8 mouse cellular contexts compared by ENCODE assay signal in genomic region chr11:115766356-115766943, GRCm38 (mm10). TPM values are rescaled to one million over a fixed set of nuclear protein-coding genes. Genes with fewer than 3 reads are reported as not detected.
DNase-seq lines count a peak whose midpoint lies in the region; ATAC-seq and TF ChIP-seq lines count a peak whose summit lies in the region.

No protein-coding gene starts in this region.

- peak overlapping the region; percentile 63 for H3K27ac ChIP-seq in embryonic fibroblast, embryonic 13.5 days (ENCODE audit: insufficient read depth, low read length)
- H3K27ac ChIP-seq in hindbrain, embryonic 13.5 days = peak overlapping the region; percentile 92
- H3K27ac ChIP-seq in liver, embryonic 11.5 days (ENCODE audit: low read depth, low read length) = peak overlapping the region; percentile 82; the same call in 1 of the 2 replicates
- H3K27ac ChIP-seq in neural tube, embryonic 12.5 days = no peak overlapping the region; the same call in 1 of the 2 replicates

- no peaks in the 10 kb centered on the region for H3K27me3 ChIP-seq in hindbrain, embryonic 13.5 days
- H3K27me3 ChIP-seq in liver, embryonic 11.5 days (replicated peaks; ENCODE audit: control insufficient read depth, insufficient read depth, low read length) = no peaks in the 10 kb centered on the region
- no peaks in the 10 kb centered on the region for H3K27me3 ChIP-seq in neural tube, embryonic 12.5 days (replicated peaks)

- WGBS in hindbrain, embryonic 13.5 days = 38% methylated on average over 13 of the region's 13 CpGs
- WGBS in liver, embryonic 11.5 days = 50% methylated on average over 13 of the region's 13 CpGs
- WGBS in neural tube, embryonic 12.5 days = 41% methylated on average over 13 of the region's 13 CpGs

- H3K9me3 ChIP-seq in hindbrain, embryonic 13.5 days = no peaks in the 10 kb centered on the region
- no peaks in the 10 kb centered on the region for H3K9me3 ChIP-seq in liver, embryonic 11.5 days (ENCODE audit: control insufficient read depth, low read length)
- H3K9me3 ChIP-seq in neural tube, embryonic 12.5 days = no peaks in the 10 kb centered on the region

- TF ChIP-seq CTCF in embryonic fibroblast, embryonic 13.5 days (IDR thresholded peaks at IDR 0.05; ENCODE audit: borderline replicate concordance, insufficient read depth, low read length) = no peak

- peak; percentile 28 to 46 for DNase-seq in cerebellum, adult 18-20 months
- DNase-seq in cerebellum, adult 9-11 months = no peak
- DNase-seq in liver, embryonic 11.5 days (ENCODE audit: low spot score) = no peak
- no peak for DNase-seq in ovary, postnatal 36 days (ENCODE audit: low spot score)
- DNase-seq in urinary bladder, postnatal 4 days (ENCODE audit: low spot score in 2 of 2) = no peak

- peak overlapping the region; percentile 62 for H3K4me2 ChIP-seq in hindbrain, embryonic 13.5 days
- H3K4me2 ChIP-seq in liver, embryonic 11.5 days = peak overlapping the region; percentile 87
- peak overlapping the region; percentile 78 for H3K4me2 ChIP-seq in neural tube, embryonic 12.5 days (replicated peaks)

- no peaks in the 10 kb centered on the region for H3K4me1 ChIP-seq in embryonic fibroblast, embryonic 13.5 days (ENCODE audit: control insufficient read depth, insufficient read depth, low read length)
- H3K4me1 ChIP-seq in hindbrain, embryonic 13.5 days (replicated peaks) = peaks cover 42% of the 10 kb centered on the region
- H3K4me1 ChIP-seq in liver, embryonic 11.5 days (replicated peaks; ENCODE audit: control insufficient read depth, insufficient read depth, low read length) = peaks cover 28% of the 10 kb centered on the region
- H3K4me1 ChIP-seq in neural tube, embryonic 12.5 days = peaks cover 21% of the 10 kb centered on the region

- peak overlapping the region; percentile 80 for H3K4me3 ChIP-seq in embryonic fibroblast, embryonic 13.5 days (ENCODE audit: insufficient read depth, low read length)
- H3K4me3 ChIP-seq in hindbrain, embryonic 13.5 days = peak overlapping the region; percentile 77
- H3K4me3 ChIP-seq in liver, embryonic 11.5 days (ENCODE audit: low read depth, low read length) = peak overlapping the region; percentile 78
- peak overlapping the region; percentile 77 for H3K4me3 ChIP-seq in neural tube, embryonic 12.5 days

- no peak for ATAC-seq in hindbrain, embryonic 13.5 days (ENCODE audit: low FRiP score)
- no peak for ATAC-seq in liver, embryonic 11.5 days (replicated peaks; ENCODE audit: low FRiP score)
- ATAC-seq in neural tube, embryonic 12.5 days (ENCODE audit: low FRiP score, low read depth) = no peak

- H3K9ac ChIP-seq in hindbrain, embryonic 13.5 days = peak overlapping the region; percentile 96
- H3K9ac ChIP-seq in liver, embryonic 11.5 days (ENCODE audit: low read depth, low read length) = peak overlapping the region; percentile 95
- H3K9ac ChIP-seq in neural tube, embryonic 12.5 days = peak overlapping the region; percentile 95

- TF ChIP-seq POLR2A in embryonic fibroblast, embryonic 13.5 days (IDR thresholded peaks at IDR 0.05; ENCODE audit: low read depth, low read length) = no peak

- H3K36me3 ChIP-seq in hindbrain, embryonic 13.5 days = no peaks in the 10 kb centered on the region
- no peaks in the 10 kb centered on the region for H3K36me3 ChIP-seq in liver, embryonic 11.5 days (ENCODE audit: control insufficient read depth, insufficient read depth, low read length)
- H3K36me3 ChIP-seq in neural tube, embryonic 12.5 days = no peaks in the 10 kb centered on the region

RNA-seq across cellular contexts. Expression of gene Tmem94, which starts 1.2 kb away (rescaled TPM):
- 15.1 and 17.4 TPM in 2 replicates for polyA plus RNA-seq in embryonic fibroblast, embryonic 13.5 days (2011; ENCODE audit: insufficient read length, low read depth, missing spikeins)
- 30.9 TPM in 2 replicates for polyA plus RNA-seq in hindbrain, embryonic 13.5 days (2015; fragmentation: Nextera tagmentation; extraction: Ambion mirVana)
- 14.1 and 14.4 TPM in 2 replicates for polyA plus RNA-seq in liver, embryonic 11.5 days (2014; fragmentation: Nextera tagmentation; extraction: Ambion mirVana)
- 32.6 and 34.7 TPM in 2 replicates for polyA plus RNA-seq in neural tube, embryonic 12.5 days (2016; fragmentation: Nextera tagmentation; extraction: Ambion mirVana)

RNA-seq across cellular contexts. Expression of gene Caskin2, which starts 47.0 kb away (rescaled TPM):
- 10.0 and 13.1 TPM in 2 replicates for polyA plus RNA-seq in embryonic fibroblast, embryonic 13.5 days (2011; ENCODE audit: insufficient read length, low read depth, missing spikeins)
- 11.6 and 11.8 TPM in 2 replicates for polyA plus RNA-seq in hindbrain, embryonic 13.5 days (2015; fragmentation: Nextera tagmentation; extraction: Ambion mirVana)
- 13.5 and 14.0 TPM in 2 replicates for polyA plus RNA-seq in liver, embryonic 11.5 days (2014; fragmentation: Nextera tagmentation; extraction: Ambion mirVana)
- 14.4 and 16.7 TPM in 2 replicates for polyA plus RNA-seq in neural tube, embryonic 12.5 days (2016; fragmentation: Nextera tagmentation; extraction: Ambion mirVana)

RNA-seq across cellular contexts. Expression of gene Tsen54, which starts 48.1 kb away (rescaled TPM):
- polyA plus RNA-seq in embryonic fibroblast, embryonic 13.5 days (2011; ENCODE audit: insufficient read length, low read depth, missing spikeins) = 10.1 and 12.2 TPM in 2 replicates
- polyA plus RNA-seq in hindbrain, embryonic 13.5 days (2015; fragmentation: Nextera tagmentation; extraction: Ambion mirVana) = 24.5 and 25.4 TPM in 2 replicates
- polyA plus RNA-seq in liver, embryonic 11.5 days (2014; fragmentation: Nextera tagmentation; extraction: Ambion mirVana) = 36.1 and 36.4 TPM in 2 replicates
- 26.4 and 30.7 TPM in 2 replicates for polyA plus RNA-seq in neural tube, embryonic 12.5 days (2016; fragmentation: Nextera tagmentation; extraction: Ambion mirVana)

RNA-seq across cellular contexts. Expression of gene Llgl2, which starts 57.4 kb away (rescaled TPM):
- polyA plus RNA-seq in embryonic fibroblast, embryonic 13.5 days (2011; ENCODE audit: insufficient read length, low read depth, missing spikeins) = 3.0 and 3.7 TPM in 2 replicates
- 1.00 and 2.2 TPM in 2 replicates for polyA plus RNA-seq in hindbrain, embryonic 13.5 days (2015; fragmentation: Nextera tagmentation; extraction: Ambion mirVana)
- 15.6 and 18.7 TPM in 2 replicates for polyA plus RNA-seq in liver, embryonic 11.5 days (2014; fragmentation: Nextera tagmentation; extraction: Ambion mirVana)
- polyA plus RNA-seq in neural tube, embryonic 12.5 days (2016; fragmentation: Nextera tagmentation; extraction: Ambion mirVana) = 3.9 and 5.7 TPM in 2 replicates

RNA-seq across cellular contexts. Expression of gene Grb2, which starts 58.1 kb away (rescaled TPM):
- 61.1 and 69.3 TPM in 2 replicates for polyA plus RNA-seq in embryonic fibroblast, embryonic 13.5 days (2011; ENCODE audit: insufficient read length, low read depth, missing spikeins)
- polyA plus RNA-seq in hindbrain, embryonic 13.5 days (2015; fragmentation: Nextera tagmentation; extraction: Ambion mirVana) = 184 and 196 TPM in 2 replicates
- polyA plus RNA-seq in liver, embryonic 11.5 days (2014; fragmentation: Nextera tagmentation; extraction: Ambion mirVana) = 47.2 and 52.8 TPM in 2 replicates
- polyA plus RNA-seq in neural tube, embryonic 12.5 days (2016; fragmentation: Nextera tagmentation; extraction: Ambion mirVana) = 173 and 186 TPM in 2 replicates

Comparison
In these comparisons a context has a peak if more than half of its experiments do, and no peak if none do; other contexts are left out.
1. DNase-seq: peak in cerebellum, adult 18-20 months (2 of 2); none in cerebellum, adult 9-11 months (single experiment), liver, embryonic 11.5 days (single experiment), ovary, postnatal 36 days (single experiment) and urinary bladder, postnatal 4 days (0 of 2).
2. Peak in every context shown above with its lines, with median percentiles within 50 percentile points of each other: H3K4me3 ChIP-seq, H3K4me2 ChIP-seq and H3K9ac ChIP-seq.